Mouse (Mus musculus): ENCODE data around the gene Foxn2.
"Not testable (repeated sequence)": the region's sequence is repeated elsewhere in the genome, so short reads cannot be mapped to it uniquely, and the experiment has no call there.

Gene Foxn2

GRCm38 (mm10) chr17:88441432-88442174 is 1.1 kb downstream of the Foxn2 start:
- DNase-seq (ENCODE audit: low spot score in 2 of 2): peak; percentile 40 to 48

- no peak for DNase-seq (ENCODE audit: low spot score in 2 of 2)
Measured at GRCm38 (mm10) chr17:88442661-88443060, 2.1 kb downstream of the Foxn2 start.

GRCm38 (mm10) chr17:88443186-88443585 is 2.7 kb downstream of the Foxn2 start:
- no peak for DNase-seq (ENCODE audit: low spot score in 2 of 2)

GRCm38 (mm10) chr17:88458079-88458478 is 17.6 kb downstream of the Foxn2 start:
- DNase-seq (ENCODE audit: low spot score in 2 of 2): no peak

GRCm38 (mm10) chr17:88459516-88459915 is 19.0 kb downstream of the Foxn2 start:
- no peak for DNase-seq (ENCODE audit: low spot score in 2 of 2)

- DNase-seq (ENCODE audit: low spot score in 2 of 2): no peak
Measured at GRCm38 (mm10) chr17:88459916-88460901, 19.7 kb downstream of the Foxn2 start.

GRCm38 (mm10) chr17:88462658-88463057 is 22.1 kb downstream of the Foxn2 start:
- peak in 1 of 2 experiments; percentile 13 for DNase-seq (ENCODE audit: low spot score in 2 of 2)

GRCm38 (mm10) chr17:88466591-88466990 is 26.1 kb downstream of the Foxn2 start:
- no peak for DNase-seq (ENCODE audit: low spot score in 2 of 2)

GRCm38 (mm10) chr17:88467696-88468095 is 27.2 kb downstream of the Foxn2 start:
- DNase-seq (ENCODE audit: low spot score in 2 of 2): no peak

- DNase-seq (ENCODE audit: low spot score in 2 of 2): not testable (repeated sequence)
Measured at GRCm38 (mm10) chr17:88468655-88469398, 28.3 kb downstream of the Foxn2 start.

GRCm38 (mm10) chr17:88473766-88474165 is 33.3 kb downstream of the Foxn2 start:
- peak in 1 of 2 experiments; percentile 24 for DNase-seq (ENCODE audit: low spot score in 2 of 2)

- DNase-seq (ENCODE audit: low spot score in 2 of 2): no peak
Measured at GRCm38 (mm10) chr17:88477165-88477564, 36.7 kb downstream of the Foxn2 start.

- DNase-seq (ENCODE audit: low spot score in 2 of 2): no peak
Measured at GRCm38 (mm10) chr17:88477699-88478098, 37.2 kb downstream of the Foxn2 start.

- no peak for DNase-seq (ENCODE audit: low spot score in 2 of 2)
Measured at GRCm38 (mm10) chr17:88479040-88479439, 38.5 kb downstream of the Foxn2 start.

- no peak for DNase-seq (ENCODE audit: low spot score in 2 of 2)
Measured at GRCm38 (mm10) chr17:88480369-88480768, 39.9 kb downstream of the Foxn2 start.

- DNase-seq (ENCODE audit: low spot score in 2 of 2): no peak
Measured at GRCm38 (mm10) chr17:88481062-88481461, 40.6 kb downstream of the Foxn2 start.

GRCm38 (mm10) chr17:88481587-88481986 is 41.1 kb downstream of the Foxn2 start:
- DNase-seq (ENCODE audit: low spot score in 2 of 2): no peak

- no peak for DNase-seq (ENCODE audit: low spot score in 2 of 2)
Measured at GRCm38 (mm10) chr17:88484539-88484938, 44.0 kb downstream of the Foxn2 start.

GRCm38 (mm10) chr17:88484951-88485350 is 44.4 kb downstream of the Foxn2 start:
- no peak for DNase-seq (ENCODE audit: low spot score in 2 of 2)

- DNase-seq (ENCODE audit: low spot score in 2 of 2): no peak
Measured at GRCm38 (mm10) chr17:88490546-88490945, 50.0 kb downstream of the Foxn2 start.

GRCm38 (mm10) chr17:88491366-88492106 is 51.0 kb downstream of the Foxn2 start:
- no peak for DNase-seq (ENCODE audit: low spot score in 2 of 2)

All from frontal cortex, postnatal 36 days (tissue).